25 mouse cellular contexts compared by ENCODE assay signal in the genomic region with DNA sequence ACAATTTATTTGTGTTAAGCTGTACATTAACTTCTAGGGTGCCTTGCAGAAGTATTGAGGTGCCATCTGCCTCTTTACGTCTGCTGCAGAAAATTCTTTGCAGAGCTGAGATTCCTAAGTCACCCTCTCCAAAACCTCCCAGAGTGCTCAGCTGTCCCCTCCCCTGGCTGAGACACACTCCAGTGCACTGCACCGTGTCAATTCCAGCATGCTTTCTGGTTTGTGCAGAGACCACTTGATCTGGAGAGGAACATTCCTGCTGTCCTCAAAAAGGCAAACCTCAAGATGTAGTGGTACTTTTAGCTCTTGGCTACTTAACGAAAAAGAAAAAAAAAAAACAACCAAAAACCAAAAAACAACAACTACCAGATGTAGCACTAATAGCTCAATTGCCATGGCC.
DNase-seq lines count a peak whose midpoint lies in the region; ATAC-seq and TF ChIP-seq lines count a peak whose summit lies in the region.
"Had no signal": no experiment of that assay in that cellular context is flagged by ENCODE, and none has a peak within 500 bp of the region (broad histone marks: within the 10 kb centered on the region; RNA-seq: fewer than 3 reads in every experiment).

No protein-coding gene starts in this region.

- no peak for TF ChIP-seq POLR2A in limb, embryonic 14.5 days (IDR thresholded peaks at IDR 0.05; ENCODE audit: borderline replicate concordance, extremely low read depth, insufficient read depth, insufficient read length)

- no peak overlapping the region for H3K4me2 ChIP-seq in embryonic facial prominence, embryonic 14.5 days (ENCODE audit: low read depth, low read length)
- no peak overlapping the region for H3K4me2 ChIP-seq in limb, embryonic 14.5 days (replicated peaks; ENCODE audit: low read depth, low read length, severe bottlenecking)
- H3K4me2 ChIP-seq in lung, postnatal 0 days (replicated peaks; ENCODE audit: low read depth, low read length) = no peak overlapping the region
- H3K4me2 ChIP-seq: embryonic facial prominence, embryonic 12.5 days; forebrain, embryonic 13.5 days; hindbrain, embryonic 15.5 days had no signal

- no peak overlapping the region for H3K27ac ChIP-seq in embryonic facial prominence, embryonic 14.5 days (replicated peaks; ENCODE audit: low read depth, low read length)
- no peak overlapping the region for H3K27ac ChIP-seq in embryonic facial prominence, embryonic 10.5 days (replicated peaks)
- H3K27ac ChIP-seq in limb, embryonic 14.5 days (replicated peaks; ENCODE audit: low read depth, low read length) = no peak overlapping the region
- no peak overlapping the region for H3K27ac ChIP-seq in limb, embryonic 10.5 days
- no peak overlapping the region for H3K27ac ChIP-seq in lung, postnatal 0 days (ENCODE audit: low read length)
- H3K27ac ChIP-seq: embryonic facial prominence, embryonic 12.5 days; forebrain, embryonic 13.5 days; gastrocnemius, adult 2 months; hindbrain, embryonic 15.5 days had no signal

- H3K9ac ChIP-seq in embryonic facial prominence, embryonic 14.5 days (ENCODE audit: low read depth, low read length) = no peak overlapping the region
- H3K9ac ChIP-seq in limb, embryonic 14.5 days (ENCODE audit: low read depth, low read length, severe bottlenecking) = no peak overlapping the region
- no peak overlapping the region for H3K9ac ChIP-seq in lung, postnatal 0 days (replicated peaks; ENCODE audit: low read depth)
- H3K9ac ChIP-seq: embryonic facial prominence, embryonic 12.5 days; forebrain, embryonic 13.5 days; forebrain, postnatal 0 days; hindbrain, embryonic 15.5 days had no signal

- no peaks in the 10 kb centered on the region for H3K9me3 ChIP-seq in embryonic facial prominence, embryonic 14.5 days (ENCODE audit: control insufficient read depth, low read length)
- no peaks in the 10 kb centered on the region for H3K9me3 ChIP-seq in embryonic facial prominence, embryonic 10.5 days
- H3K9me3 ChIP-seq in limb, embryonic 14.5 days (ENCODE audit: control insufficient read depth, low read length) = no peaks in the 10 kb centered on the region
- H3K9me3 ChIP-seq in limb, embryonic 10.5 days (replicated peaks) = no peaks in the 10 kb centered on the region
- H3K9me3 ChIP-seq in lung, postnatal 0 days (ENCODE audit: low read length) = no peaks in the 10 kb centered on the region
- H3K9me3 ChIP-seq: embryonic facial prominence, embryonic 12.5 days; forebrain, embryonic 13.5 days; G1E; heart, embryonic 10.5 days; hindbrain, embryonic 15.5 days had no signal

- H3K27me3 ChIP-seq in embryonic facial prominence, embryonic 14.5 days (replicated peaks; ENCODE audit: control insufficient read depth, insufficient read depth, low read length) = no peaks in the 10 kb centered on the region
- 0 out of 2 replicates have a peak, but pooled peaks cover 6% of the 10 kb centered on the region for H3K27me3 ChIP-seq in embryonic facial prominence, embryonic 10.5 days (replicated peaks; ENCODE audit: low read depth, poor library complexity, severe bottlenecking)
- no peaks in the 10 kb centered on the region for H3K27me3 ChIP-seq in limb, embryonic 14.5 days (ENCODE audit: control insufficient read depth, insufficient read depth, low read length)
- no peaks in the 10 kb centered on the region for H3K27me3 ChIP-seq in limb, embryonic 10.5 days (ENCODE audit: low read depth, poor library complexity, severe bottlenecking)
- no peaks in the 10 kb centered on the region for H3K27me3 ChIP-seq in lung, postnatal 0 days (replicated peaks; ENCODE audit: insufficient read depth, low read length)
- H3K27me3 ChIP-seq: embryonic facial prominence, embryonic 12.5 days; forebrain, embryonic 13.5 days; hindbrain, embryonic 15.5 days had no signal

- intact Hi-C loops in gastrocnemius, postnatal 14 days (cut with DNase I; ENCODE audit: low total_unique reads) = no loop called here

- TF ChIP-seq EP300 in lung, postnatal 0 days (IDR thresholded peaks at IDR 0.05) = peak; percentile 99

- DNase-seq in embryonic facial prominence, embryonic 14.5 days (ENCODE audit: low spot score) = peak; percentile 34
- no peak for DNase-seq in embryonic facial prominence, embryonic 10.5 days (ENCODE audit: low spot score)
- DNase-seq in limb, embryonic 14.5 days (ENCODE audit: low spot score) = no peak
- no peak for DNase-seq in limb, embryonic 10.5 days (ENCODE audit: low spot score)
- DNase-seq in lung, postnatal 0 days (ENCODE audit: low spot score) = peak; percentile 85
- DNase-seq in lung, postnatal 4 days = peak; percentile 28 to 67
- DNase-seq in thymus, postnatal 25 days = no peak
- DNase-seq in gastrocnemius, postnatal 14 days = no peak
- DNase-seq: adrenal gland, adult 2 months; adrenal gland, postnatal 36 days; B cell, adult 2 months; cerebellum, adult 8-10 months; cerebellum, postnatal 14 days; embryo, embryonic 11 days; forebrain, postnatal 0 days; gastrocnemius, adult 2 months; gastrocnemius, postnatal 36 days; heart, adult 11 months; heart, postnatal 36 days had no signal

- ATAC-seq in embryonic facial prominence, embryonic 14.5 days (ENCODE audit: low read depth) = no peak
- 0 out of 2 replicates have a peak, but pooled peaks have one; percentile 32 for ATAC-seq in limb, embryonic 14.5 days (ENCODE audit: low FRiP score, low read depth)
- ATAC-seq in lung, postnatal 0 days = peak; percentile 96
- ATAC-seq: CD4-positive, CD25-positive, alpha-beta regulatory T cell, adult 4 months; forebrain, embryonic 13.5 days; forebrain, postnatal 0 days had no signal

- H3K36me3 ChIP-seq in embryonic facial prominence, embryonic 14.5 days (ENCODE audit: control insufficient read depth, insufficient read depth, low read length) = no peaks in the 10 kb centered on the region
- no peaks in the 10 kb centered on the region for H3K36me3 ChIP-seq in embryonic facial prominence, embryonic 10.5 days (replicated peaks)
- H3K36me3 ChIP-seq in limb, embryonic 14.5 days (ENCODE audit: control insufficient read depth, insufficient read depth, low read length) = no peaks in the 10 kb centered on the region
- no peaks in the 10 kb centered on the region for H3K36me3 ChIP-seq in limb, embryonic 10.5 days
- H3K36me3 ChIP-seq in lung, postnatal 0 days (ENCODE audit: insufficient read depth, low read length) = no peaks in the 10 kb centered on the region
- H3K36me3 ChIP-seq: embryonic facial prominence, embryonic 12.5 days; G1E; heart, embryonic 10.5 days; hindbrain, embryonic 15.5 days had no signal

- H3K4me1 ChIP-seq in embryonic facial prominence, embryonic 14.5 days (ENCODE audit: control insufficient read depth, insufficient read depth, low read length) = peaks cover 6% of the 10 kb centered on the region
- H3K4me1 ChIP-seq in embryonic facial prominence, embryonic 10.5 days = peaks cover 41% of the 10 kb centered on the region
- peaks cover 9% of the 10 kb centered on the region for H3K4me1 ChIP-seq in limb, embryonic 14.5 days (ENCODE audit: control insufficient read depth, insufficient read depth, low read length)
- peaks cover 17% of the 10 kb centered on the region for H3K4me1 ChIP-seq in limb, embryonic 10.5 days
- peaks cover 3% of the 10 kb centered on the region; the same call in 1 of the 2 replicates for H3K4me1 ChIP-seq in lung, postnatal 0 days (ENCODE audit: insufficient read depth, low read depth, low read length)
- H3K4me1 ChIP-seq: forebrain, embryonic 13.5 days; hindbrain, embryonic 15.5 days had no signal

- no peak for TF ChIP-seq CTCF in lung, postnatal 0 days (IDR thresholded peaks at IDR 0.05)

- H3K4me3 ChIP-seq in embryonic facial prominence, embryonic 14.5 days (ENCODE audit: low read depth, low read length) = no peak overlapping the region
- H3K4me3 ChIP-seq in embryonic facial prominence, embryonic 10.5 days = no peak overlapping the region
- H3K4me3 ChIP-seq in limb, embryonic 14.5 days (replicated peaks; ENCODE audit: low read length) = no peak overlapping the region
- no peak overlapping the region for H3K4me3 ChIP-seq in limb, embryonic 10.5 days
- no peak overlapping the region for H3K4me3 ChIP-seq in lung, postnatal 0 days (ENCODE audit: low read depth, low read length)
- H3K4me3 ChIP-seq: embryonic facial prominence, embryonic 12.5 days; forebrain, embryonic 13.5 days; gastrocnemius, adult 2 months; heart, embryonic 10.5 days; hindbrain, embryonic 15.5 days had no signal

- WGBS in embryonic facial prominence, embryonic 14.5 days = 51% methylated on average over 3 of the region's 3 CpGs
- WGBS in embryonic facial prominence, embryonic 10.5 days = 62% methylated on average over 3 of the region's 3 CpGs
- 66% methylated on average over 3 of the region's 3 CpGs for WGBS in limb, embryonic 14.5 days
- WGBS in limb, embryonic 10.5 days = 68% methylated on average over 3 of the region's 3 CpGs
- 60% methylated on average over 3 of the region's 3 CpGs for WGBS in lung, postnatal 0 days

Comparison
In these comparisons a context has a peak if more than half of its experiments do, and no peak if none do; other contexts are left out.
1. DNase-seq: peak in embryonic facial prominence, embryonic 14.5 days (single experiment), lung, postnatal 0 days (single experiment) and lung, postnatal 4 days (2 of 2); none in embryonic facial prominence, embryonic 10.5 days (single experiment), limb, embryonic 14.5 days (single experiment), limb, embryonic 10.5 days (single experiment), thymus, postnatal 25 days (single experiment) and gastrocnemius, postnatal 14 days (single experiment).